Mouse (Mus musculus) forebrain, embryonic 14.5 days (tissue): ENCODE data around the gene Wbp1. TPM values are rescaled to one million over a fixed set of nuclear protein-coding genes. Genes with fewer than 3 reads are reported as not detected.
A peak's percentile ranks its signal among the peaks of the same experiment; 100 is the strongest.

Source experiments
- ATAC-seq: fragments of 200-750 bp; cut with Nextera tagmentation; 2 replicates; pipeline ENCODE4 v1.8.0; 2017; ENCODE audit warnings: mild to moderate bottlenecking, moderate library complexity
- DNase-seq: peaks from one replicate; pipeline ENCODE4 v3.0.0-alpha.2; 2015; ENCODE audit warnings: low spot score
- H3K27ac ChIP-seq: fragments of 300-500 bp; sonication (generic); 2 replicates; pipeline ENCODE4 v1.5.1; 2014; ENCODE audit warnings: low read depth, mild to moderate bottlenecking, control low read depth, low read length, moderate library complexity
- H3K27me3 ChIP-seq: fragments of 300-500 bp; sonication (generic); replicated peaks from 2 replicates; pipeline ENCODE4 v1.6.1; 2014; ENCODE audit warnings: low read length, control low read depth, mixed read lengths; ENCODE audit not compliant: control insufficient read depth, insufficient read depth
- H3K36me3 ChIP-seq: fragments of 300-500 bp; sonication (generic); 2 replicates; pipeline ENCODE4 v1.6.1; 2014; ENCODE audit warnings: low read length, control low read depth; ENCODE audit not compliant: control insufficient read depth, insufficient read depth
- H3K4me1 ChIP-seq: fragments of 300-500 bp; sonication (generic); 2 replicates; pipeline ENCODE4 v1.6.1; 2014; ENCODE audit warnings: antibody characterized with exemption, low read length, control low read depth; ENCODE audit not compliant: control insufficient read depth, insufficient read depth
- H3K4me2 ChIP-seq: fragments of 300-500 bp; sonication (generic); 2 replicates; pipeline ENCODE4 v1.6.1; 2014; ENCODE audit warnings: mild to moderate bottlenecking, control low read depth, low read length
- H3K4me3 ChIP-seq: fragments of 300-500 bp; sonication (generic); 2 replicates; pipeline ENCODE4 v1.5.1; 2014; ENCODE audit warnings: low read depth, low read length, control low read depth
- H3K9ac ChIP-seq: fragments of 300-500 bp; sonication (generic); 2 replicates; pipeline ENCODE4 v1.6.1; 2014; ENCODE audit warnings: mild to moderate bottlenecking, low read length, control low read depth, moderate library complexity
- H3K9me3 ChIP-seq: fragments of 300-500 bp; sonication (generic); replicated peaks from 2 replicates; pipeline ENCODE4 v1.6.1; 2016; ENCODE audit warnings: low read length, control low read depth, mixed read lengths; ENCODE audit not compliant: control insufficient read depth
- WGBS: fragments of 180-500 bp; shearing (Covaris S2); extraction: QIAGEN DNeasy Blood & Tissue Kit; methylation state at CpG from one replicate; pipeline ENCODE4 v1.1.7; 2014; 5-methylcytosine and 5-hydroxymethylcytosine counted together
- polyA plus RNA-seq: library from polyadenylated mRNA; unstranded; fragments of >200 nt; fragmentation: Nextera tagmentation; extraction: Ambion mirVana; gene quantifications from 2 replicates; pipeline ENCODE4 v1.2.1, GENCODE M21; 2014

The Wbp1 gene
- polyA plus RNA-seq, 1 experiment from 2014 or later = 214 TPM

DNA sequence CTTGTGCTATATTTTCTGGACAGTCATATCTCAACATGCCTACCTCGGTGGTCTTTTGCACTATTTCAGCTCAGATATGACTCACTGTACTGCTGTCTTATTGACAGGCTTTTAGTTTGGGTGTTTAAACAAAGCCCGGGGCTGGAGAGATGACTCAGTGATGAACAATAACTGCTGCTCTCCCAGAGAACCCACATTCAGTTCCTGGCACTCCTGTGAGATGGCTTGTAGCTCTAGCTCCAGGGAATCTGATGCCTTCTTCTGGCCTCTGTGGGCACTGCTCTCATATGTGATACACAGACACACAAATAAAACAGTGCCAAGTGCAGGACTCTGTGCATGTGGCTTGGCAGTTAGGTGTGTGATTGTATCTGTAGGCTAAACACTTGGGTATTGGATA, 23.9 kb upstream of the Wbp1 start:
- H3K4me3 ChIP-seq = no peak overlapping the region
- WGBS = 85% methylated on average over 2 of the region's 2 CpGs
- no peak for ATAC-seq

DNA sequence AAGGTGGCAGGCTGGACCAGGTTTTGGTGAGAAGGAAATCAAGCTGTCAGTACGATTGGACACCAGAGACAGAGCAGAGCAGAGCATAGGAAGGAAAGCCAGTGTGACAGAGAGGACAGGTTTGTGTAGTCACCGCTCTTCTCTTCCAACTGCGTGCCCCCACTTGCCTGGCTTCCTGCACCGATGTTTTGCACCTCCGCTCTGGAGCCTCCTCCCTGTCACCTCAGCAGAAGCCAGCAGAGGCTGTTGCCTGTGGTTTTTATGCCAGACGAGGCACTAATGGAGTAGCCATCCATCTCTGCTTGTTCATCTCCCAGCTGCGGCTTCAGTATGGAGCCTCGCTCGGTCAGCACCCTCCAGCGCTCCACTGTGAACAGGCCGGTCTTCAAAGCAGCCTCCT, 21.5 kb upstream of the Wbp1 start:
- H3K9me3 ChIP-seq = no peaks in the 10 kb centered on the region
- peaks cover 9% of the 10 kb centered on the region; the same call in 1 of the 2 replicates for H3K4me1 ChIP-seq
- no peak overlapping the region for H3K9ac ChIP-seq
- 0 out of 2 replicates have a peak, but pooled peaks cover 6% of the 10 kb centered on the region for H3K27me3 ChIP-seq
- H3K4me3 ChIP-seq = no peak overlapping the region
- DNase-seq (no peak), ATAC-seq (no peak)
- WGBS = 54% methylated on average over 11 of the region's 11 CpGs
- no peak overlapping the region for H3K4me2 ChIP-seq
- H3K27ac ChIP-seq = no peak overlapping the region
- no peaks in the 10 kb centered on the region for H3K36me3 ChIP-seq

More for the DNA sequence above, 23.9 kb upstream of the Wbp1 start:
- no peak overlapping the region for H3K4me2 ChIP-seq
- H3K9ac ChIP-seq = no peak overlapping the region
- 0 out of 2 replicates have a peak, but pooled peaks cover 6% of the 10 kb centered on the region for H3K27me3 ChIP-seq
- no peaks in the 10 kb centered on the region for H3K9me3 ChIP-seq
- DNase-seq = no peak
- H3K36me3 ChIP-seq = no peaks in the 10 kb centered on the region
- no peak overlapping the region for H3K27ac ChIP-seq
- peaks cover 7% of the 10 kb centered on the region; the same call in 1 of the 2 replicates for H3K4me1 ChIP-seq

DNA sequence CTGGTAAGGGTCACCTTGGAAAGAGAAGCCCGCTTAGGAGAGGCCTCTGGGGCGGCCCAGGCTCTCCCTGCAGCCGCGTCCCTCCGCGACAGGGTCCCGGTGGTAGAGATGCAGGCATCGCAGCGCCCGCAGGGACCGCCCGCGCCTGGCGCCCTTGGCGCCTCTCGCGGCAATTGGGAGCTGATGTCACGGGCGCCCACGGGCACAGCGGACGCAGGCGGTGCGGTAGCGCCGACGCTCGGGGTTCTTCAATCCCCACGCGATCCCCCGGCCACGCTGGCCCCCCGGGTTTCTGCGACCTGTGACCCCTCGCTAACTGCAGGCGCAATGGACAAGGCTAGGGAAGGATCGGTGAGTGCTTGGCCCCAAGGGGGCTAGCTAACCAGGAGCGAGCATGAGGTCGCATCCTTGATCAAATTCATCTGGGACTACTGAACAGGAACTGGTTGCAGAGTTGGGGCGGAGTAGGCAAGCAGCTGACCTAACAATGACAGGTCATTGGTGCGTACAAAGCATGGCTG, 20.9 kb upstream of the Wbp1 start:
- peak overlapping the region; percentile 61 for H3K4me2 ChIP-seq
- 3% methylated on average over 41 of the region's 41 CpGs for WGBS
- H3K27me3 ChIP-seq = 0 out of 2 replicates have a peak, but pooled peaks cover 6% of the 10 kb centered on the region
- ATAC-seq = no peak
- H3K4me1 ChIP-seq = peaks cover 12% of the 10 kb centered on the region
- DNase-seq = no peak
- peak overlapping the region; percentile 27 for H3K4me3 ChIP-seq
- H3K9me3 ChIP-seq = no peaks in the 10 kb centered on the region
- no peaks in the 10 kb centered on the region for H3K36me3 ChIP-seq
- peak overlapping the region; percentile 64 for H3K9ac ChIP-seq
- H3K27ac ChIP-seq = no peak overlapping the region

DNA sequence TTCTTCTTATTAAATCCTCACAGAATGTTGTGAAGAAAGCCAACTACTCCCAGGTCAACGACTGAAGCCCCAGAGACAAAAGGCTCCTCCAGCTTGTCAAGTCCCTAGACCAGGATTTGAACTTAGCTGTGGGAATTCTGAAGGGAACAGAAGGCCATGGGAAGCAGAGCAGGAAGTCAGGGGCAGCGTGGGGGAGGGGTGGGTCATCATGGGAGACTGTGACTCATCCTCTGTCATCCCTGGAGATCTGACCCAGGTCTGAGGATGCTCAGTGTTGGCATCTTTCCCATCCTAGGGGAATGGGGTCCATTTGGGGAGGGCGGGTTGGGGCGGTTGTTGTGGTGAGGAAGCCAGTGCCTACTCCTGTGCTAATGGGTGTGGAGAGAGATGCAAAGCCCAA, 20.3 kb upstream of the Wbp1 start:
- Histone ChIP-seq H3K4me3 (no peak overlapping the region), H3K36me3 (no peaks in the 10 kb centered on the region), H3K4me2 (peak overlapping the region; percentile 61; the same call in 1 of the 2 replicates), H3K27ac (no peak overlapping the region), H3K27me3 (0 out of 2 replicates have a peak, but pooled peaks cover 10% of the 10 kb centered on the region), H3K9me3 (no peaks in the 10 kb centered on the region), H3K9ac (peak overlapping the region; percentile 64; the same call in 1 of the 2 replicates), H3K4me1 (peaks cover 18% of the 10 kb centered on the region)
- WGBS = 24% methylated on average over 4 of the region's 4 CpGs
- no peak for DNase-seq
- no peak for ATAC-seq

DNA sequence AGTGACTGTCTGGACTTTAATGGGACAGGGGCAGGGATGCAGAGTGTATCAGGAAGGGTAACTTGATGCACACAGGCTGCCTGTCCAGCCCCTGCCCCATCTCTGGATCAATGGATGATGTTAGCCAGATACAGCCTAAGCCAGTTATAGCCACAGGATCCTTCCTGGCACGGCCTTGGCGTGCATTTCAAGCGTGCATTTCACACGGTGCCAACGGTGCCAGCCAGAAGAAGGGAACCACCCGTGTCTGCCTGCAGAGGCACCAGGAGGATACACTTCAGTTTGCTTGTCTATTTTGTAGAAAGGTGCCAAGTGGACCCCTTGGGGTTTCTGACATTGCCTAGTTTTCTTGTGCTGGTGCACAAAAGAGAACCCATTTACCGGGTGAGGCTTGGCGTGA, 18.7 kb upstream of the Wbp1 start:
- no peak overlapping the region for H3K4me3 ChIP-seq
- WGBS = 88% methylated on average over 8 of the region's 8 CpGs
- H3K27ac ChIP-seq = no peak overlapping the region
- peaks cover 12% of the 10 kb centered on the region; the same call in 1 of the 2 replicates for H3K27me3 ChIP-seq
- no peaks in the 10 kb centered on the region for H3K36me3 ChIP-seq
- DNase-seq (no peak), ATAC-seq (no peak)
- no peak overlapping the region for H3K9ac ChIP-seq
- H3K4me1 ChIP-seq = peaks cover 19% of the 10 kb centered on the region
- H3K4me2 ChIP-seq = no peak overlapping the region
- H3K9me3 ChIP-seq = no peaks in the 10 kb centered on the region

DNA sequence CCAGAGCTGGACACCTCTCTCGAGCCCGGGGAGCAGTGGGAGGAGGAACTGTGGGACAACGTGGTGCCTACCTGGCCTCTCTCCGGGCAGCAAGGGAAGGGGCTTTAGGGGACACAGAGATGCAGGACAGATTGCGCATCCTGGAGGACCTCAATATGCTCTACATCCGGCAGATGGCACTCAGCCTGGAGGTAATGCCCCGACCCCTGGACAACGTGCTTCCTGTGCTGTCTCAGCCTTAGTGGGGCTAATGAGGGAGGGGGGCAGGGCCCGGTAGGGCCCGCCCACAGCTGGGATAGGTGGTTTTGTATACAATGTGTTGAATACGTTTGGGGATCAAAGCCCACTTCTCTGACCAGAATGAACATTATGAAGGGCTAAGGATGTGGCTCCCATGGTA, 16.7 kb upstream of the Wbp1 start:
- Histone ChIP-seq H3K27me3 (peaks cover 12% of the 10 kb centered on the region; the same call in 1 of the 2 replicates), H3K4me3 (peak overlapping the region; percentile 33), H3K36me3 (no peaks in the 10 kb centered on the region), H3K4me2 (peak overlapping the region; percentile 67), H3K4me1 (peaks cover 19% of the 10 kb centered on the region), H3K9ac (peak overlapping the region; percentile 67; the same call in 1 of the 2 replicates), H3K27ac (peak overlapping the region; percentile 80; the same call in 1 of the 2 replicates), H3K9me3 (no peaks in the 10 kb centered on the region)
- DNase-seq = no peak
- ATAC-seq = peak; percentile 27; the same call in 1 of the 2 replicates
- under 1% methylated on average over 11 of the region's 11 CpGs for WGBS

DNA sequence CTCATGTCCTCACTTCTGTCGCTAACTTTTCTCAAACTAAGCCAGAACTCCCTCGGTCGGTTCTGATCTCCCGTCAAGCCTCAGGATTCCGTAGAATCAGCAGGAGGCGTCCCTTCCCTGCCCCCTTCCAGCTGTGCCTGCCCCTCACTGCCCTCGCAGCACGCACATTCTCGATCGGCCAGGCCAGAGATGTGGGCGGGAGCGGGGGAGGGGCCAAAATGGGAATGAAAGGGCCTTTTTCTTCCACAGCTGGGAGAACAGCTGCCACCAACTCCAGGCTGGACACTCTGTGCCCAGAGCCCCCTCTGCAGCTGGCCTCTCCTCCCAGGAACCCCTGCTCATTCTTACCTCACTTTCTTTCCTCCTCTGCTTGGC, 16.2 kb upstream of the Wbp1 start:
- ATAC-seq (peak; percentile 43), DNase-seq (peak; percentile 55)
- H3K9me3 ChIP-seq = no peaks in the 10 kb centered on the region
- peaks cover 12% of the 10 kb centered on the region; the same call in 1 of the 2 replicates for H3K27me3 ChIP-seq
- H3K9ac ChIP-seq = peak overlapping the region; percentile 67
- peaks cover 19% of the 10 kb centered on the region for H3K4me1 ChIP-seq
- peak overlapping the region; percentile 67 for H3K4me2 ChIP-seq
- WGBS = 2% methylated on average over 12 of the region's 12 CpGs
- H3K4me3 ChIP-seq = peak overlapping the region; percentile 33
- no peaks in the 10 kb centered on the region for H3K36me3 ChIP-seq
- peak overlapping the region; percentile 80 for H3K27ac ChIP-seq

DNA sequence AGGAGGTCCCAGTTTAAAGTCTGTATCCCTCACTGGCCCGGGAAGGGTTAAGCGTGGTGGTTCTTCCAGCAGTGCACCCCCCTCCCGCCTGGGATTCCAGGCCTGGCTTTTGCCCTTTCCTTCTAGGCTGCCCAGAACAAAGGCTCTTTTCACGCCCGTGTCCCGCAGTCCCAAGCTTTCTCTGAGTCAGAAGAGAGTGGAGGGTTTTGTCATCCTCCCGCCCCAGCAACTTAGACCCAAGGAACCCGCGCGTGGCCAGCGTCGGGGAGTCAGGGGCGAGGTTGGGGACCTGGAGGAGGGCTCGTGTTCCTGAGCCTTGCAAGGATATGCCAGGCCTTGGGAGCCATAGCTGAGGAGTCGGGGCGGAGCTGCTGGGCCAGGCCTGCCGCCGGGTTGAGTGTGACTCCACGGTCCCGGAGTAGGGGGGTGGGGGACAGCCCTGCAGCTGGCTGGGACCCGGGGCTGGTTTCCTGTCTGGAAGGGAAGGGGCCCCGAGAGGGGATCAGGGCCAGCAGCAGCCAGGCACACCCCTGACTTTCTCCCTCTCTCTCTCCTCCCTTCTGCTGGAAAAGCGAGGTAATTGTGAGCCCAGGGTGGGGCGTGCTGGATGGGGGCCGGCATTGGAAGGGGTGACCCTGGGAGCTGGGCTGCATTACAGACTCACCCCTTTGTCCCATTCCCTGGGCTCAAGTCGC, 15.7 kb upstream of the Wbp1 start:
- peak overlapping the region; percentile 67 for H3K4me2 ChIP-seq
- H3K9ac ChIP-seq = peak overlapping the region; percentile 67
- under 1% methylated on average over 22 of the region's 26 CpGs for WGBS
- H3K9me3 ChIP-seq = no peaks in the 10 kb centered on the region
- H3K27ac ChIP-seq = peak overlapping the region; percentile 80
- peaks cover 14% of the 10 kb centered on the region for H3K4me1 ChIP-seq
- DNase-seq (peak; percentile 47), ATAC-seq (peak; percentile 77)
- H3K4me3 ChIP-seq = peak overlapping the region; percentile 33
- H3K36me3 ChIP-seq = no peaks in the 10 kb centered on the region
- H3K27me3 ChIP-seq = peaks cover 12% of the 10 kb centered on the region; the same call in 1 of the 2 replicates
